Mouse (Mus musculus): ENCODE results near the gene Gpr1.
"Not testable (repeated sequence)": the region's sequence is repeated elsewhere in the genome, so short reads cannot be mapped to it uniquely, and the experiment has no call there.

Gpr1 gene

DNA sequence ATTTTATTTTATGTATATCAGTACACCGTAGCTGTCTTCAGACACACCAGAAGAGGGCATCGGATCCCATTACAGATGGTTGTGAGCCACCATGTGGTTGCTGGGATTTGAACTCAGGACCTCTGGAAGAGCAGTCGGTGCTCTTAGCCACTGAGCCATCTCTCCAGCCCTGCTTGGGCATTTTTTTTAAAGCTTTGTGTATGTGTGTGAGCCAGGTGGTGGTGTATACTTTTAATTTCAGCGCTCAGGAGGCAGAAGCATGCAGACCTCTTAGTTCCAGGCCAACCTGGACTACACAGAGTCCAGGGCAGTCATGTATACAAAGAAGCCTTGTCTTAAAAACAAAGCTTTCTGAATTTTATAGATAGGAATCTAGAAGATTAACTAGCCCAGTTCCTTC is 33.8 kb downstream of the Gpr1 start:
- not testable (repeated sequence) for DNase-seq (ENCODE audit: low spot score)

DNA sequence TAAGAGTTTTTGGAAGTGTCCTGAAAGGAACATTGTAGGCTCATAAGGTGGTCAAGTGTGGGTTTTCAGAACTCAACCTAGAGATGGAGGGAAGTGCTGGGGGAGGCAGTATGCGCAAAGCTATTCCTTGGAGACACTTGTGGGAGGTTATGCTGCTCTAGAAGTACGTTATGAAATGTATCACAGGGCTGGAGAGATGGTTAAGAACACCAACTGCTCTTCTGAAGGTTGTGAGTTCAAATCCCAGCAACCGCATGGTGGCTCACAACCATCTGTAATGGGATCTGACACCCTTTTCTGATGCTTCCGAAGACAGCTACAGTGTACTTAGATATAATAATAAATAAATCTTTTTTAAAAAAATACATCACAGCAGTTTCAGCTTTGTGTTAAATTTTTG is 34.2 kb downstream of the Gpr1 start:
- DNase-seq (ENCODE audit: low spot score): no peak

DNA sequence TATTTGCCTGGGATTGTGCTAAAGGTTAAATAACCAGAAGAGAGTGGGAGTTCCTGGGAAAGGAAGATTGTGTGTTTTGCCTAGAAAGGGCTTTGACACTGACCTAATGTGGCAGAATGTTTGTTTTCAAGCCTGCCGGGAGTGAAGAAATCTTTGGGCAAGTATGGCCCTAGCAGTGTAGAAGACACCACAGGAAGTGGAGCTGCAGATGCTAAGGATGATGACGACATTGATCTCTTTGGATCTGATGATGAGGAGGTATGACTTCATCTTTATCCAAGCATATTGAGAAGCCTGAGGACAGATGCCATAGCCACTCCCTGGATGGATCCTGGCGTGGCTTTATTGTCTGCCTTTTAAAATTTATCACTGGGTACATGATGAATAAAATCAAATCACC is 36.0 kb downstream of the Gpr1 start:
- no peak for DNase-seq (ENCODE audit: low spot score)

DNA sequence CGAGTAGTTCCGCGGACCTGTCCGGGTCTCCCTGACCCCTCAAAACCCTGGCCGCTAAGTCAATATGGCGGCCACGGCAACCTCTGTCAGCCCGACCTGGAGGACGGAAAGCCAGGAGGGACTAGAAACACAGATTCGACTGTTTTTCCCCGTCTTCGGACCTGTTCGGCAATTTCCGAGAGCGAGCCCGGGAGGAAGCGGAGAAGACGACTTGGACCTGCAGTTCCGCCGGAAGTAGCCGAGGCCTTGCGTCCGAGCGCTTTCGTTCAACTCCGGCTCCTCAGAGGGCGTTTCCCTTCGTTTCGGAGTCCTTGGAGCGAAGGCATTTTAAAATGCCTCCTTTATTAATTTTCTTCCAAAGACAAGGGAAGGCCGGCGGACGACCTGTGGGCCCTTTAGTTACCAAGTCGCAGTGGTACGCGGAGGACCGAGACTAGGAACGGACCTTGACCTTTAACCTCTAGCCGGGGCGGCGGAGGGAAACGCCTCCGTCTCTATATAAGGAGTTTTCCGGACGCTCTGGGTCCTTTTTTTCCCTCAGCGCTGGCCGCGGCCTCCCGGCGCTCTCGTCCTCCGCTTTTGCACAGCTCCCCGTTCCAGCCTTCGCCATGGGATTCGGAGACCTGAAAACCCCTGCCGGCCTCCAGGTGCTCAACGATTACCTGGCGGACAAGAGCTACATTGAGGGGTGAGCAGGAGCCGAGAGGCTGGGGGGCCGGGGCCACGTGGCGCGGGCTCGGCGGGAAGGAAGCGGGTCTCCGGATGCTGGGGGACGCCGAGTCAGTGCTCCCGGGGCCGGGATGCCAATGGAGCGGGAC is 37.5 kb downstream of the Gpr1 start, which contains the start of the genes Eef1b2 and Ndufs1:
Gene Eef1b2, plus strand, starts transcription at position 222 of the 818 bp plus-strand sequence.
Gene Ndufs1, minus strand, starts transcription at position 230 of the 818 bp plus-strand sequence.
- DNase-seq (ENCODE audit: low spot score): peak; percentile 98

- DNase-seq (ENCODE audit: low spot score): no peak
Measured at GRCm38 (mm10) chr1:63176259-63176603, 38.1 kb downstream of the Gpr1 start.

- DNase-seq (ENCODE audit: low spot score): no peak
Measured at GRCm38 (mm10) chr1:63175853-63176252, 38.5 kb downstream of the Gpr1 start.

DNA sequence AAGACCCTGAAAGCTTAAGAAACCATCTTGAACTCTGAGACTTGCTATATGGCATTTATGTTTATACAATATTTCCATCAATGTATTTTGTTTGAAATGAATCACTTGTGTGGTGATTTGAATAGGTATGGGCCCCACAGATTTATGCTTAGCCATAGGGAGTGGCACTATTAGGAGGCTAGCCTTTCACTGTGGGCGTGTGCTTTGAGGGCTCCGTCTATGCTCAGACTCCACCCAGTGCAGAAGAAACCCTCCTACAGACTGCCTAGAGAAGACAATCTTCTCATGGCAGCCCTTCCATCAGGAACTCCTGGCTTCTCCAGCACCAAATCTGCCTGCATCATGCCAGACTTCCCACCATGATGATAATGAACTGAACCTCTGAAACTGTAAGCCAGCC is 45.7 kb downstream of the Gpr1 start:
- DNase-seq (ENCODE audit: low spot score): no peak

- DNase-seq (ENCODE audit: low spot score): no peak
Measured at GRCm38 (mm10) chr1:63140231-63140630, 74.1 kb downstream of the Gpr1 start.

DNA sequence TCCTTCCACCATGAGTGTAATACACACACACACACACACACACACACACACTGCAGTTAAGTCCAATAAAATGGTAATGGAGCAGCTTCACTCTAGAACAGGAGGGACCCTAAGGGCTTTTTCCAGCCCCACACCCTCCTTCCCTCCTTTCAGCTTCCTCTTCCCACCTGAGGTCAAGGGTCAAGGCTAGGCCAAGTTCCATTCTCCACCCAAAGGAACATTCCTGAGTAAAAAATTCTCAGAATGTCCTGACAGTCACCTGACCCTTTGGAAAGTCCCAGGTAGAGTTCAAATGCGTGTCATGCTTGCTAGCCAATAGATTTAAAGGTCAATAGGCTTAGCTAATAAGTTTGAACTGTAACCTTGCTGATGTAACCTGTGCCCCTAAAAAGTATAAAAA is 75.8 kb downstream of the Gpr1 start:
- not testable (repeated sequence) for DNase-seq (ENCODE audit: low spot score)

DNA sequence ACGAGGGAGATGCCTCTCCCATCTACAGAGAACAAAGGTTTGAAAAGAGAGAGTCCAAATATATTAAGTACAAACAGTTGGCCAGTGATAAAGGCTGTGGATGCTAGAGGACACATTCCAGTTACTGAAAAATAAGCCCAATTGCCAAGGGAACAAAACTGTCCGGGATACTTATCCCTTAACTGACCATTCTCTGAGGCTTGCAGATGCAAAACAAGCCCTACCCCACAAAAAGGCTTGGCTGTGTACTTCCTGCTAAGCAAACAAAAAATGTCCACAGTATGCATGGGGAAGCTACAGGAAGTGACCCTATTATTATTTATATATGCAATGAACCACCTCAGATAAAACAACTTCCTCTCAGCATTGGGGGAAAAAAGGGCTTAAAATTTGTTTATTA is 76.4 kb downstream of the Gpr1 start:
- no peak for DNase-seq (ENCODE audit: low spot score)

DNA sequence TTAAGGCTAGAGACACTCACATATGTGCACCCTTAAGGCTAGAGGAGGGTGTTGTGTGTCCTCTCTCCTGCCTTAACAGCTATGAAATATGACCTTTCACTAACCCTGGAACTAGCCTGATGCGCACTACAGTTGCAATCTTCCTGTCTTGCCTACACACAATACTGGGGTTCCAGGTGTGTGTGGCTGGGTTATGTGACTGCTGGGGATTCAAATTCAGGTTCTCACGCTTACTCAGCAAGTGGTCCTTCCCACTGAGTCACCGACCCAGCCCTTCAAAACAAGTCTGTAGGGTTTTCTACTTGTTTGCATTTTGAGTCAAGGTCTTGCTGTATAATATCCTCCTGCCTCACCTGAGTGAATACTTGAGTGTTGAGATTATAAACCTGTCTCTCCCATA is 79.8 kb downstream of the Gpr1 start:
- no peak for DNase-seq (ENCODE audit: low spot score)
